Mouse (Mus musculus) left cerebral cortex, postnatal 25 days (tissue): ENCODE results near the gene Cntnap2. TPM values are rescaled to one million over a fixed set of nuclear protein-coding genes. Genes with fewer than 3 reads are reported as not detected.

ENCODE experiments used
- DNase-seq, 2 experiments: peaks; one replicate each; pipeline ENCODE4 v3.0.0; 2022; ENCODE audit warnings: low spot score in 2 of 2, mixed read lengths in 1 of 2
- intact Hi-C: fragments of 180-260 bp; cut with DNase I; formaldehyde crosslinking; loops from one replicate; pipeline ENCODE4 v1.15.1; 2025
- total RNA-seq, 2 experiments: library from RNA; stranded (reverse); gene quantifications; 2 replicates each; pipeline ENCODE4 v1.2.3; 2021

The Cntnap2 gene
- total RNA-seq, 2 experiments from 2014 or later = 124 to 139 TPM

- intact Hi-C loops = no loop called here
Observed at GRCm38 (mm10) chr6:47350100-47350690, 2291.0 kb downstream of the Cntnap2 start.

More at GRCm38 (mm10) chr6:47350100-47350690, 2291.0 kb downstream of the Cntnap2 start:
- DNase-seq = no peak
